Mouse (Mus musculus) forebrain, embryonic 16.5 days (tissue): ENCODE results near the gene Rgma. TPM values are rescaled to one million over a fixed set of nuclear protein-coding genes. Genes with fewer than 3 reads are reported as not detected.
A peak's percentile ranks its signal among the peaks of the same experiment; 100 is the strongest.

Experiments used
- ATAC-seq: fragments of 200-750 bp; cut with Nextera tagmentation; 2 replicates; pipeline ENCODE4 v1.8.0; 2017; ENCODE audit warnings: mild to moderate bottlenecking, moderate library complexity
- H3K27ac ChIP-seq: fragments of 300-500 bp; sonication (generic); 2 replicates; pipeline ENCODE4 v1.5.1; 2014; ENCODE audit warnings: low read length, control low read depth
- H3K27me3 ChIP-seq: fragments of 300-500 bp; sonication (generic); replicated peaks from 2 replicates; pipeline ENCODE4 v1.6.1; 2014; ENCODE audit warnings: low read length; ENCODE audit not compliant: control insufficient read depth, insufficient read depth
- H3K36me3 ChIP-seq: fragments of 300-500 bp; sonication (generic); 2 replicates; pipeline ENCODE4 v1.6.1; 2014; ENCODE audit not compliant: control insufficient read depth, insufficient read depth
- H3K4me1 ChIP-seq: fragments of 300-500 bp; sonication (generic); replicated peaks from 2 replicates; pipeline ENCODE4 v1.6.1; 2014; ENCODE audit warnings: low read length; ENCODE audit not compliant: control insufficient read depth, insufficient read depth
- H3K4me2 ChIP-seq: fragments of 300-500 bp; sonication (generic); 2 replicates; pipeline ENCODE4 v1.6.1; 2014; ENCODE audit warnings: mild to moderate bottlenecking, low read length, control low read depth
- H3K4me3 ChIP-seq: fragments of 300-500 bp; sonication (generic); replicated peaks from 2 replicates; pipeline ENCODE4 v1.5.1; 2014; ENCODE audit warnings: mild to moderate bottlenecking, low read length, control low read depth
- H3K9ac ChIP-seq: fragments of 300-500 bp; sonication (generic); replicated peaks from 2 replicates; pipeline ENCODE4 v1.6.1; 2014; ENCODE audit warnings: low read depth, low read length, control low read depth
- H3K9me3 ChIP-seq: fragments of 300-500 bp; sonication (generic); 2 replicates; pipeline ENCODE4 v1.6.1; 2016; ENCODE audit warnings: low read length; ENCODE audit not compliant: control insufficient read depth
- WGBS: fragments of 180-500 bp; shearing (Covaris S2); extraction: QIAGEN DNeasy Blood & Tissue Kit; methylation state at CpG from one replicate; pipeline ENCODE4 v1.1.7; 2014; 5-methylcytosine and 5-hydroxymethylcytosine counted together
- polyA plus RNA-seq: library from polyadenylated mRNA; unstranded; fragments of >200 nt; fragmentation: Nextera tagmentation; extraction: Ambion mirVana; gene quantifications from 2 replicates; pipeline ENCODE4 v1.2.1, GENCODE M21; 2015

The Rgma gene
- polyA plus RNA-seq, 1 experiment from 2014 or later = 22.2 TPM

GRCm38 (mm10) chr7:73403538-73403937 is 28.2 kb downstream of the Rgma start:
- H3K9ac ChIP-seq = no peak overlapping the region
- H3K4me1 ChIP-seq = peaks cover 30% of the 10 kb centered on the region
- H3K27ac ChIP-seq = no peak overlapping the region
- H3K4me3 ChIP-seq = no peak overlapping the region
- peaks cover 5% of the 10 kb centered on the region; the same call in 1 of the 2 replicates for H3K36me3 ChIP-seq
- H3K27me3 ChIP-seq = no peaks in the 10 kb centered on the region
- no peaks in the 10 kb centered on the region for H3K9me3 ChIP-seq
- WGBS = 52% methylated on average over 3 of the region's 3 CpGs
- no peak for ATAC-seq
- H3K4me2 ChIP-seq = no peak overlapping the region

- no peak overlapping the region for H3K4me2 ChIP-seq
- no peaks in the 10 kb centered on the region for H3K27me3 ChIP-seq
- H3K4me1 ChIP-seq = peaks cover 10% of the 10 kb centered on the region
- H3K9ac ChIP-seq = no peak overlapping the region
- peaks cover 5% of the 10 kb centered on the region; the same call in 1 of the 2 replicates for H3K36me3 ChIP-seq
- WGBS = 86% methylated on average over 11 of the region's 11 CpGs
- H3K27ac ChIP-seq = no peak overlapping the region
- H3K4me3 ChIP-seq = no peak overlapping the region
- no peaks in the 10 kb centered on the region for H3K9me3 ChIP-seq
- no peak for ATAC-seq
Observed at GRCm38 (mm10) chr7:73405550-73405949, 30.2 kb downstream of the Rgma start.

GRCm38 (mm10) chr7:73411523-73411922 is 36.2 kb downstream of the Rgma start:
- WGBS = 52% methylated on average over 7 of the region's 7 CpGs
- Histone ChIP-seq H3K4me1 (peaks cover 17% of the 10 kb centered on the region), H3K4me2 (no peak overlapping the region), H3K27me3 (no peaks in the 10 kb centered on the region), H3K4me3 (no peak overlapping the region), H3K9ac (no peak overlapping the region), H3K9me3 (no peaks in the 10 kb centered on the region), H3K27ac (no peak overlapping the region), H3K36me3 (peaks cover 2% of the 10 kb centered on the region; the same call in 1 of the 2 replicates)
- ATAC-seq = no peak

DNA sequence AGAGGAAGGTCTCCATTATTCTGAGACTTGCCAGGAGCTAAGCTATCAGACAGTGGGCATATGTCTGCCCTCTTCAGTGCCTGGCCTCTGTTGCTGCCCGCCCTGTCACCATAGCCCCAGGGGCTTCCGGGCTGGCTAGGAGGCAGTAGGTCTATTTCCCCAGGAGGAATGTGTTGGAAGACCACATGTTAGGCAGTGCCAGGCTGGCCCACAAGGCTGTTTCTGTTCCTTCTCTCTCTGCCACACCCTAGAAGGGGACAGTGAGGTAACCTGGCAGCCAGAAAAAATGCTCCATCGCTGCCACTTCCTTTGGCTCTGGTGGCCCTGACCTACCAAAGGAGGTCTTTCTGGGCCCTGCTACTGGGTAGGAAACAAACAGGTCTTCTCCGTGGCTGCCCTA is 36.7 kb downstream of the Rgma start:
- no peaks in the 10 kb centered on the region for H3K9me3 ChIP-seq
- WGBS = 74% methylated on average over 4 of the region's 4 CpGs
- no peaks in the 10 kb centered on the region for H3K36me3 ChIP-seq

GRCm38 (mm10) chr7:73412419-73412818 is 37.1 kb downstream of the Rgma start:
- peaks cover 1% of the 10 kb centered on the region; the same call in 1 of the 2 replicates for H3K36me3 ChIP-seq
- 36% methylated on average over 7 of the region's 7 CpGs for WGBS
- ATAC-seq = 0 out of 2 replicates have a peak, but pooled peaks have one; percentile 17
- H3K27me3 ChIP-seq = no peaks in the 10 kb centered on the region
- peak overlapping the region; percentile 37 for H3K27ac ChIP-seq
- H3K4me3 ChIP-seq = no peak overlapping the region
- no peak overlapping the region for H3K4me2 ChIP-seq
- H3K4me1 ChIP-seq = peaks cover 17% of the 10 kb centered on the region
- H3K9ac ChIP-seq = 0 out of 2 replicates have a peak overlapping the region, but pooled peaks have one; percentile 6
- no peaks in the 10 kb centered on the region for H3K9me3 ChIP-seq

More for the DNA sequence above, 36.7 kb downstream of the Rgma start:
- H3K27ac ChIP-seq = peak overlapping the region; percentile 37
- H3K9ac ChIP-seq = 0 out of 2 replicates have a peak overlapping the region, but pooled peaks have one; percentile 6
- H3K4me2 ChIP-seq = no peak overlapping the region
- peak; percentile 19 for ATAC-seq
- H3K4me1 ChIP-seq = peaks cover 17% of the 10 kb centered on the region
- H3K27me3 ChIP-seq = no peaks in the 10 kb centered on the region
- H3K4me3 ChIP-seq = no peak overlapping the region

DNA sequence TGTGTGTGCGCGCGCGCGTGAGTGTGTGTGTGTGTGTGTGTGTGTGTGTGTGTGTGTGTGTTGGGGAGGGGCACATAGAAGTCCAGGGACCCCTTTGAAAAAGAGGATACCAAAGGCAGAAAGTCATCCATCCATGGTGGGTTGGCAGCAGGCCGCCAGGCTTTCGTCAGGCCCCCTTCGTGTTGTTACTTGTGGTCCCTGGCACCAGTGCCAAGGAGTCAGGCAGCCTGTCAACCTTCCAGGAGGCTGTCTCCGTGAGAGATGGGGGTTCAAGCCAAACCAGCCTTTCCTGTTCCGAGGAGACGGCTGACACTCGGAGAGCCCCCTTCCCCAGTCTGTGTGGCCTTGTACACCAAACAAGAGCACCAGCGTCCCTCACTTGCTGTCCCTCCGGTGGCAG is 38.9 kb downstream of the Rgma start:
- Histone ChIP-seq H3K9ac (no peak overlapping the region), H3K4me2 (no peak overlapping the region), H3K27ac (no peak overlapping the region), H3K4me1 (peaks cover 23% of the 10 kb centered on the region), H3K36me3 (peaks cover 7% of the 10 kb centered on the region; the same call in 1 of the 2 replicates), H3K4me3 (no peak overlapping the region), H3K9me3 (no peaks in the 10 kb centered on the region), H3K27me3 (no peaks in the 10 kb centered on the region)
- WGBS = 64% methylated on average over 14 of the region's 14 CpGs
- no peak for ATAC-seq

- Histone ChIP-seq H3K27ac (no peak overlapping the region), H3K4me2 (no peak overlapping the region), H3K36me3 (peaks cover 7% of the 10 kb centered on the region; the same call in 1 of the 2 replicates), H3K9ac (no peak overlapping the region), H3K4me3 (no peak overlapping the region), H3K9me3 (no peaks in the 10 kb centered on the region), H3K27me3 (no peaks in the 10 kb centered on the region), H3K4me1 (peaks cover 24% of the 10 kb centered on the region)
- no peak for ATAC-seq
- 33% methylated on average over 7 of the region's 7 CpGs for WGBS
Observed at GRCm38 (mm10) chr7:73419375-73419774, 44.1 kb downstream of the Rgma start.

DNA sequence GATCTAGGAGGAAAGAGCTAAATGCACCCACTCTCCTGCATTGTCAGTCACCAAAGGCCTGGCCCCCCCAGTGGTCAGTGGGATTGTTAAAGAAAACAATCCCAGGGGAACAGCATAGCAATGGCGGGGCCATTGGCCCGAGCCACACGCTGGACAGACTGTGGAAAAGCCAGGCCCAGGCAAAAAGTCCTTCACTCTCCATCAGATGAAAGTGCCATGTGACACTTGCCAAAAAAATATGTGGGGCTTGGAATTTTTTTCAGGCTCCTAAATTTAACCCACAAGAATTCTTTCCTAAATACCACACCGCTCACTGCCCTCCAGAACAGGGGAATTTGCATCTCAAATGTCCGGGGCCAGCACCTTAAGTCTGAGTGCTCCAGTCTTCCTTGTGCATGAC is 45.5 kb downstream of the Rgma start:
- WGBS = 41% methylated on average over 5 of the region's 5 CpGs
- no peak for ATAC-seq
- H3K27ac ChIP-seq = 0 out of 2 replicates have a peak overlapping the region, but pooled peaks have one; percentile 12
- no peak overlapping the region for H3K9ac ChIP-seq
- peaks cover 27% of the 10 kb centered on the region for H3K4me1 ChIP-seq
- H3K27me3 ChIP-seq = no peaks in the 10 kb centered on the region
- H3K36me3 ChIP-seq = peaks cover 7% of the 10 kb centered on the region
- no peaks in the 10 kb centered on the region for H3K9me3 ChIP-seq
- H3K4me2 ChIP-seq = no peak overlapping the region
- H3K4me3 ChIP-seq = no peak overlapping the region

GRCm38 (mm10) chr7:73421278-73422015 is 46.1 kb downstream of the Rgma start:
- ATAC-seq = peak; percentile 47
- Histone ChIP-seq H3K9me3 (no peaks in the 10 kb centered on the region), H3K27me3 (no peaks in the 10 kb centered on the region), H3K9ac (no peak overlapping the region), H3K4me2 (no peak overlapping the region), H3K4me3 (no peak overlapping the region), H3K36me3 (peaks cover 7% of the 10 kb centered on the region), H3K4me1 (peaks cover 27% of the 10 kb centered on the region), H3K27ac (0 out of 2 replicates have a peak overlapping the region, but pooled peaks have one; percentile 41)
- 33% methylated on average over 9 of the region's 9 CpGs for WGBS
